Mouse (Mus musculus): ENCODE results near the gene Capn13.

The Capn13 gene

DNA sequence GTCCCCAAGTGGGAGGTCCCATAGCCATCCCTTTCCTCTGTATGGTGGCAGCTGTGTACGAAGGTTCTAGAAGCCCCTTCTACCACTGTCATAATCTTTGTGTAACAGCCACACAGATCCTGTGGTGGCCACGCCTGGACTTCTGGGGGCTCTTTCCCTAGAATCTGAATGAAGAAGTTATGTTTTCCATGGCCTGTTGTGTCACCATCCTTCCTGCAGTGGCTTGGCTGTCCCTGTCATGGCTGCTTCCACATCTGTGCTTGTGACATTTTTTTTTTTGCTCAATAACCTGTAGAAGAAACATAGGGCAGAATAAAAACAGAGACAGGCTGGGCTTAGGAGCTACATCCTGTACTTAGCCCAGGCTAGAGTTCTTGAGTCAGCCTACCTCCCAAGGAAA lies at the start of gene Capn13:
Gene Capn13 (minus strand): TSS at position 5 of the 400 bp plus-strand sequence.
- DNase-seq (ENCODE audit: inconsistent ontology term) = no peak

DNA sequence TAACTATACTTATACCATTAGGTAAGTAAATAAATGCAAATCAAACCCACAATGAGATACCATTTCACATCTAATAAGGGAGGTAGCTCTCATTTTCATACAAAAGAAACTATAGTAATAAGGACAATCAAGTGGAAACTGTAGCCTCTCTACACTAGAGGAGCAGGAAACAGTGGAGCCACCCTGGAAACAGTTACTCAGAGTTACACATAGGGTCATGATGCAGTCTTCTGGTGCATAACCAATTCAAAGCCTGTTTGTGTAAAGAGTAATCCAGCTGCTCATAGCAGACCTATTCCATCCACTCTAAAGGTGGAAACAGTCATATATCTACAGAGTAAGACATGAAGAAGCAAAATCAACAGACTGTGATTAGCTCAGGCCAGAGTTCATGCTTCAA lies 48.4 kb upstream of the Capn13 start:
- DNase-seq (ENCODE audit: inconsistent ontology term) = no peak

DNA sequence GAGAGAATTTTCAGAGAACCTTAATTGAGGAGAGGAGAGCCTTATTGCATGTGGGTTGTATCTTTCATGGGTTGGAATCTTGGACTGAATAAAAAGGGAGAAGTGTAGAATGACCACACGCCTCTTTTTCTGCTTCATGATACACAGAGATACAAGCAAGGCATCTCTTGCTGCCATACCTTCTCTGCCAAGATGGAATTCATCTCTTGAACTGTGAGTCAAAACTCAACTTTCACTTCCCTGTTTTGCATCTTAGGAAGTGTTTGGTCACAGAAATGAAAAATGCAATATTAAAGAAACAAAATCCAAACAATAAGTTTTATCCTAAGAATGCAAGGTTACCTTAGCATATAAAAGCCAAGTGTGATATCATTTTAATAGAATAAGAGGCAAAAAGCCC lies 40.1 kb upstream of the Capn13 start:
- no peak for DNase-seq (ENCODE audit: inconsistent ontology term)

DNA sequence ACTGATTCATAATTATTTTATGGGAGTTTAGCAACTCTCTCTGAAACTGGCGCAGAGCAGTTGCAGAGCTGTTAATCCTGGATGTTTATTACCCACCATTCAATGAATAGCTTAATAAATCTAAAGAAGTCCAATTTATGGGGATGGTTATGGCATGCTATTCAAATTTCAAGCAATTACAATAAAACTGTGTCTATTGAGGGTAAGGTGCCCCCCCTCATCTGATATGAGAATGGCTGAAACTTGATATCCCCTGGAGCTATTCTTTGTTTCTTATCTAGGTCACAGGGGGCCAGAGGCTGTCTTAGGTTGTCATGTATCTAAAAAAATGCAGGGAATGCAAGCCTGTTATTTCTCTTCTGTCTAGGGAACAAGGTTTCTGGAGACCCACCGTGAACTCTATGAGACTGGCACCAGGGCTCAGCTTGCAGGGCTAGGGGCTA lies 31.9 kb upstream of the Capn13 start:
- DNase-seq (ENCODE audit: inconsistent ontology term) = peak; percentile 14

DNA sequence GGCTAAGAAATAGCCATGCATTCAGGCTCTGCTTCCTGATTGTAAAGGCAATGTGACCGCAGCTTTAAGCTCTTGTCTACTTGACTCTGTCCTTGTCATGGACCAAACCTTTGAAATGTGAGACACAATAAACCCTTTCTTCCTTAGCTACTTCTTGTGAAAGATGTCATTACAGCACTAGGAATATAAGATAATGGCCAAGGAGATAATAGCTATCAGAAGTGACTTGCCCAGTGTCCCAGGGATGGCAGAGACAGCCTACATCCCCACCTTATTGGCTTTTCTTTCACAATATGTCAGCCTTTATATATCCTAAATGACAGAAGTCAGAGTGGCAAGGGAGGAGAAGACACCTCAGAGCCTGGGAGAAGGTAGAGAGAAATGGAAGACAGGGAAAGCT lies 31.4 kb upstream of the Capn13 start:
- no peak for DNase-seq (ENCODE audit: inconsistent ontology term)

DNA sequence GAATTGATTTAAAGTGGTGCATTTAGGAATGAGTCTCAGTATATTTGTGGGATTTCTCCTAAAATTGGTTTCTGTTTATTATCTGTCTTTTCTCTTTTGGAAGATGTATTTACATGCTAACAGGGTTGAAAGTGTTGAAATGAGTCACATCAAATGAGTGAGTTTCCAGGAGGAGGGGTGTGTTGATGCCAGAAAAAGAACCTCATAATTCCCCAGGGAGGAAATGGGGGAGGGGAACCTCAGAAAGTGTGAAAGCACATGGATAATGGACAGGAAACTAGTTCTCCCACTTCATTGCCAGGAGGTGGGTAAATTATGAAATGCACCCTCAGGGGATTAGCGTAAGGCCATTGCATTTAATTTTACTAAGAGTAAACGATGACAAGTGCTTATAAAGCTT lies 16.7 kb upstream of the Capn13 start:
- DNase-seq (ENCODE audit: inconsistent ontology term) = no peak

DNA sequence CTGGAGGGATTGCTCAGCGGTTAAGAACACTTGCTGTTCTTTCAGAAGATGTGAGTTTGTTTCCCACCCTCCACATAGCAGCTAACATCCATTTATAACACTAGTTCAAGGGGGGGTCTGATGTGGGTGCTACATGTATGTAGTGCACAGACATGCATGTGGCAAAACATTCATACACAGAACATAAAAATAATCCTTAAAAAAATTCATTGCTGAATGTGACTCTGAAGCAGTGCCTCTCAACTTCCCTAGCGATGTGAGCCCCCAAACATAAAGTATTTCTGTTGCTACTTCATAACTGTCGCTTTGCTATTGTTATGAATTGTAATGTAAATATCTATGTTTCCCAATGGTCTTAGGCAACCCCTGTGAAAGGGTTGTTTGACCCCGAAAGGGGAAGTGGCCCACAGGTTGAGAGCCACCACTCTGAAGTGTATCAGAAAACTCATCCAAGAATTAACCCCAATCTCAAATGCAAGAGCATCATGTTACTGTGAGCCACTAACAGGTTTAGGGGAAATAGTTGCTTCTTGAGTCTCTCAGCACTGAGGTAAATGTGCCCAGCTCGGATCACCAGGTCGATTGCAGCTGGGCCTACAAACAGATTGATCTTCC lies 15.6 kb upstream of the Capn13 start:
- no peak for DNase-seq (ENCODE audit: inconsistent ontology term)

DNA sequence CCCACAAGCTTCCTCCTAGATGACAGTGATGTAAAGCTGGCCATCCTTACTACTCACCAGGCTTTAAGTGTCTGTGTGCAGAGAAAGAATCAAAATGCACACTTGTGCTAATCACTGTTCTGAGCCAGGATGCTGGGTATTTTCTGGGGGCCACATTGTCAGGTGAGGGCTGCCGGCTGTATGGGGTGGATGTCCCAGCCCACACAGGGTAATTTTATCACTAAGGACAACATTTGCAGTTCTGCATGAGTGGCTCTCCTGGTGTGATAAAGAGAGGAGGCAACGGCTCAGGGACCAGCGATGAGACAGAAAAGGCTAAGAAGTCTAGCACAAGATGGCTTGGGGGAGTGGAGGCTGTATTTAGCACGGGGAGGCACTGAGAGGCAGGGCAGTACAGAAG lies 11.2 kb upstream of the Capn13 start:
- no peak for DNase-seq (ENCODE audit: inconsistent ontology term)

DNA sequence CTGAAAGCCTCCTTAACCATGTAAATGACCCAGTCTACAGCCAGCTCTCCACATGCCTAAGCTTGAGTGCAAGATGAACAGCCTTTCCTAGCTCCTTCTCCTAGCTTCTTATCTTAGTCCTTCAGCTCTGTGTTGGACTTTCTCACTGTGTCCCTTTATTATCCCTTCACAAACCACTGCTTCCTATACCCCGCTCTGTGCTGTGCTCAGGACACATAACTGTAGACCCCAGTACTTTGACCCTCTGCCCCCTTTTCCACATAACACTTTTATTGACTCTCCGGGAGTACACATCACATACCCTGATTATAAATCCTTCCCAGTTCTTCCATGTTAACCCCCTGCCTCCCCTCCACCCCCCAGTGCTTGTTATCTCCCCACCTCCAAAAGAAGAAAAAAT lies 606 bp upstream of the Capn13 start:
- DNase-seq (ENCODE audit: inconsistent ontology term) = no peak

DNA sequence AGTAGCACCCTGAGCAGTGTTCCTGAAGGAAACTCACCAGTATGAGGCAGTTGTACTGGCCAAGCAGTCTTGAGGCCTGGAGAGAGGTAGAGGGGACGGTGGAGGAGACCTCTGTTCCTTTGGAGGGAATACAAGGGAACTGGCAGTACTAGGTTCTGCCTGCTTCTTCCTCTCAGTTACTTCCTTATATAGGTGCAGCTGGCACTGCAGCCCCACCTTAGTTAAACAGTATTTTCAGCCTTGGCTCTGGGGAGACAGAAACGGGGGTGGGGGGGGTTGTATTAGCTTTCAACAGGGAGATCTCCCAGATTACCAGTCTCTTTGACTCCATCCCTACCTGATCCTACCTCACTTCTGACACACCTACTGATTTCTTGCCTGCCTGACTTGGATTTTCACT lies 1.5 kb downstream of the Capn13 start:
- no peak for DNase-seq (ENCODE audit: inconsistent ontology term)

DNA sequence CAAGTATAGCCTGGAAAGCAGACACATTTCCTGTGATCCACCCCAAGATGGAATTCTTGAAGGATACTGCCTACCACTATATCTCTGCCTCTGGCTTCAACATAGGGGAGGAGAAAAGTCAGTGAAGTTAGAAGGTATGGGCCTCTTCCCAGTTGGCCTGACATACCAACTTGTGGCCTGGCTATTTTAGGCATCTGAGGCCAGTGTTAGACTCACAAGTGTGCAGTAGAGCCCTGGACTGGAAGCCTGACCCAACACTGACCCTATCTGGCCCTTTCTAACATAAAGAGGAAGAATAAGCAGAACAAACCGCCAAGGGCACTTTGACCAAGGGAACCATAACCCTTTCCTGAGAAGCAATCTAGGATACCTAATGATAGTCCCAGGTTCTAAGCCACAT lies 7.3 kb downstream of the Capn13 start:
- no peak for DNase-seq (ENCODE audit: inconsistent ontology term)

DNA sequence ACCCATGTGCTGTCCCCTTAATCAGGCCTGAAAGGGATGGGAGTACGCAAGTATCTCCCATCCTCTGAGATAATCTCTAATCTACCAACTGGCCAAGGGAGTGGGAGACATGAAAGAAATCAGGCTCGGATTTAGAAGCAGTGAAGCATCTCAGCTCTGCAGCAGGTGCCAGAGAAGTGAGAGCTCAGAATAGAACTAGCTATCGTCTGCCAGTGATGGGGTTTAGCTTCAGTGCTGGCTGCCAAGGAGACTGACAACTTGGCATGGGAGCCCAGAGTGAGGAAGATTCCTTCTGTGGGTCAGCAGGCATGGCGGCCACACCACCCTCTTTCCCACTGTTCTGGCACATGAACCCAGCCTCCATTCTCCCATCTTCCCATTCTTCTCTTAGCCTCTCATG lies 8.9 kb downstream of the Capn13 start:
- peak; percentile 24 for DNase-seq (ENCODE audit: inconsistent ontology term)

DNA sequence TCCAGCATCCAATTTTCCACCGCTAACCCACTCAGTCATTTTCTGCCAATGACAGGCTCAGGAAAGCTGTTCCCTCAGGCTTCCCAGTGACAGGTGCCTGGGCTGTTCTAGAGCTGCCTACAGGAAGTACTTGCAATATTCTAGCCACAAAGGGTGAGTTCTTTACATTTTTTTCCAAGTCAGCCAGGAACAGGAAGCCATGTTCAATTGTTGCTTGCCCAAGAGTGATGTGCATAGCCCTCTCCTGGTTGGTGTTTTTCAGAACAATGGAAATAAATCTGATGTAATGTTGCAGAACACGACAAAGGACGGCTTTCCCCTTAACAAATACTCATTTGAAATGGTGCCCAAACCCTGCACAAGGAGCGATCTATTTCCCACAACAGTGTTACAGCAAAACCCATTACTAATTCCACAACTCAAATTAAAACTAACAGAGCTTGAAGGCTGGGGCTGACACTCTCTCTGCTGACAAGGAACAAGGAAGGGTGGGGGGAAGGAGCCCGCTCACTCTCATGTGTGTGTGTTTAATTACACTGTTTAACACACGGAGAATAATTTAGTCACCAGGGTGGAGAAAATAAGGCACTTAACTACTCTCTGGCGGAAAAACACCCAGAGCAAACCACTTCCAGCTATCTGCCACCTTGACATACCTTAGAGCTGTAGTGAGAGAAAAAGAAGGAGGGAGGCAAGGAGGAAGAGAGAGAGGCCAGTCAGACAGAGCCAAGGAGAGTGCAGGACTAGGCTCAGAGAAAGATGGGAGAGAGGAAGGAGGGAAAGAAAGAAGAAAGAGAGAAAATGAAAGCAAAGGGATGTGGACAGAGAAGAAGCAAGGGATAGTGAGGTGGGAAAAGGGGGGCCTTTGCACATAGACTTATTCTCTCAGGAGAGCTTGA lies 10.2 kb downstream of the Capn13 start:
- peak; percentile 44 for DNase-seq (ENCODE audit: inconsistent ontology term)

DNA sequence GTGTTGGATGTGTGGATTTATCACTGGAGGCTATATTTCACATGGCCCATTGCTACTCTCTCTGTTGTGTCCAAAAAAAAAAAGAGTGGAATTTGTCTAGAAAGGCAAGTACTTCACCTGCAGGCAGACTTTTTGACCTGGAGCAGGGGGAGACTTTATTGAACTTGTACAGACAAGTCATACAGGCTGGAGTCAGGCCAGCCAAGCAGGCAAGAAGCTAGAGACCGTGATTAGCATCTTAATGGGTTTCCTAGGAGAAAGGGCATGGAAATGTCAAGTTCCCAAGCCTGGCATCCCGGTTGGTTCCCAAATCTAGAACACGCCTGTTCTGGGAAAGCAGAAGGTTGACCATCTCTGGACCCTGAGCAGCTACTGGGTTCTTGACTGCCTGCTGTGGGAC lies 11.3 kb downstream of the Capn13 start:
- DNase-seq (ENCODE audit: inconsistent ontology term) = no peak

DNA sequence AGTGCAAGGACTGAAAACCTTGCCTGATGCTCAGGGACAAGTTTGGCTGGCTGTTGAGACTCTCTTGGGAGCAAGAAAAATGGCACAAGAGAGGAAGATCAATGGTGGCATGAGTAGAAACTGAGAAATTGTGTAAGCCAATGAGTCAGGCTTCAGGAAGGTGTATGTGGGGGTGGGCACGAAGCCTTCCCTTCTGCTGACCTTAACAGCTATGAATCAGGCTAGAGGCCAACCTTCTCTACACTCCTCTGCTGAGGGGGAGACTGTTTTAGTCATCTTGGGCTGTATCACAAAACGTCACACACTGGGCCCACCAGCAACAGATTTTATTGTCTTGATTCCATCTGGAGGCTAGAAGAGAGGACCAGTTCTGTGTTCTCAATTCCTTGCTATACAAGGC lies 14.1 kb downstream of the Capn13 start:
- peak; percentile 17 for DNase-seq (ENCODE audit: inconsistent ontology term)

DNA sequence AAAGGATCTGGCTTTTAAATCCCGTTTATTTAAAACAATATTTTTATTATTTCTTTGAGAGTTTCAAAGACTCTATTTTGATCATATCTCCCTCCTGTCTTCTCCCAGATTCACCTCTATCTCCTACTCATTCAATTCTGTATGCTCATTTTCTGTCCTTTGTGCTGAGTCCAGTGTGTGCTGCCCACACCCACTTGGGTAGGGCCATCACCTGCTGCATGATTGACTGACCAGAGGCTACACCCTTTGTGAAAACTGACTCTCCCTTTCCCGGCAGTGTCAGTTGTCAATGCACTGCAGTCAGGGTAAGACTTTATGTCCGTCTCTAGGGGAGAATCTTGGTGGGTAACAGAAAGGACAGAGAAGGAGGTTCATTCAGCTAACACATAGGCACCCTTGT lies 14.7 kb downstream of the Capn13 start:
- no peak for DNase-seq (ENCODE audit: inconsistent ontology term)

DNA sequence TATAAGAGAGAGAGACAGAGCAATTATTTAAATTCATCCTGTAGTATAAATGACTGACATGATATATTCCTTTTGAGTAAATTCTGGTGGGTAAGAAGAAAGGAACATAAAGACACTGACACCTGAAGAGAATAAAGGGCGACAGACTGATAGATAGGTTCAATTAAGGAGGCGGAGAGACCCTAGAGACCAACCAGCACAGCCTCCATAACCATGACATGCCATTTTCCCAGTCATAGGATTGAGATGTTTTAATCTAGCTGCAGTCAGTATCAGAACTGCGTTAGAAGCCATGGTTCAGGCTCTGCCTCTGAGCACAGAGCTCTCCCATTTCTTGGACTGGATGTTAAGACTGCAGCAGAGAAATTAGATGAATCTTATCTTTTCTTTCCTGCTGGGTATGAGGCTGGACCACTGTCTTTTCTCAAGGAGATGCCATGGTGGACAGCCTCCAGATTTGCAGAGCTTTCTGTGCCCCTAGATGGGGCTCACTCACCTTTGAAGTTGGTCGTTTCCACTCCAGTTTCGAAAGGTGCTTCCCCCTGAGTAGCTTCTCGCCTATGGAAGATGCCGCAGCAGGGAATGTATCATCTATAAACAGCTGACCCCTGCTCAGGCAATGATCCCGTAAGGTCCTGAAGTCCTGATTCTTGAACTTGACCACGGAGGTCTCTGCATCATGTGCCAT lies 18.2 kb downstream of the Capn13 start:
- DNase-seq (ENCODE audit: inconsistent ontology term) = no peak

DNA sequence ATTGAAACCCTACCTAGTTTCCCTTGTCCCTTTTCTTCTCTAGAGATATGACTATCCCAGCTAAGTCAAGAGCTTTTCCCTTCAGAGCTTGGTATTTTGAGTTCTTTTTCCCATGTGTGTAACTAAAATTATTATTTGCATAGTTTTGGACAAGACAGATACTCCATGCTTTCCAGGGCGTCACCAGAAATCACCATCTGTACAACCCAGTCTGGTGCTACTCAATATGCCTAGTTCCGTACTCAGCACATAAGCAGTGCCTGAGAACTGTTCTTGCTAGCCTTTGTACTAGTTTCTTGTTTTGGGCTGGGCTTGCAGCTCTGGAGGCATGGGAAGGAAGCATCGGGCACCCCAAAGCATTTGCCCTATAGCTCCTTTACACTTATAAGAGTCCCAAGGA lies 19.0 kb downstream of the Capn13 start:
- DNase-seq (ENCODE audit: inconsistent ontology term) = no peak

DNA sequence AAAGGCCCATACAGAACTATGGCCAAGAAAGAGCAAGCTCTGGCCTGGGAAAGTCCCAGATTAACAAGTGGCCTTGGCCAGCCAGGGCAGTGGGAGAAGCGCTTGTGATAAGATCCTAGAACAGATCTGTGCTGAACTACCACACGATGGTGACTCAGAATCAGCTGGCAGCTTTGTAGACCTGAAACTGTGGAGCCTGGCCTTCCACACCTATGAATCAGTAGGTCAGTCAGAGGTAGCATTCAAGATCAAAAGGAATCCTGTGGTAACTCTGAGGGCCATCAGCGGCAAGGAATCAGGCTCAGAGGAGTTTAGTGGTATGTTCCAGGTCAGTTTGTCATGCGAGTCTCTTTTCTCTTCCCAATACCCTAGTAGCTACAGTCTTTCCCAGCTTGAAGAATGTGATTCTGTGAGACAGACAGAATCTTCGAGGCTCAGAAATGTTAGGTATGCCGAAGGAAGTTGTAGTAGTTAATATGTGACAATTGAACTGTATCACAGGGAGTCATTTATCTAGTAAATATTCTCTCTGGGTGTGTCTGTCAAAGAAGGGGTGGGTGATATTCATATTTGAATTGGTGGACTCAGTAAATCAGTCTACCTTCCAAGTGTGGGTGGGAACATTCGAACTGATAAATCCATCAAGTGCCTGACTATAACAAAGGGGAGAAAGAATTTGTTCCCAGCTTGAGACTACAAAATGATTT lies 22.7 kb downstream of the Capn13 start:
- DNase-seq (ENCODE audit: inconsistent ontology term) = peak; percentile 62

DNA sequence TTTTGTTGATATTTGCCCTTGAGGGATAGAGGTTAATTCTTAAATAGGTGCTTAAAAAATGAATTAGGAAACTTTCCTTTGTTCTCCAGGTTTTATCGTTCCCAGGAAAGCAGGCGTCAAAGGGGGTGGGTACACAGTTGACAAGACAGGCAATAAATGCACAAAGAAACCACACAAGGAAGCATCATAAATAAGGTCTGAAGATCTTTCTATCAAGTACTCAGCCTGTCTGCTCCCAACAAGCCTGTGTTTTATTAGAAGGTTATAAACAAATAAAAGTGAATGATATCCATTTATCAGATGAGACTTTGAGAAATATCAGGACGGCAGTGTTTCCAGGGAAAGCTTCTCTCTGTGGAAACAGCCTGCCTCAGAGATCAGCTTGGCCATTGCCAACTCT lies 33.3 kb downstream of the Capn13 start:
- DNase-seq (ENCODE audit: inconsistent ontology term) = no peak

DNA sequence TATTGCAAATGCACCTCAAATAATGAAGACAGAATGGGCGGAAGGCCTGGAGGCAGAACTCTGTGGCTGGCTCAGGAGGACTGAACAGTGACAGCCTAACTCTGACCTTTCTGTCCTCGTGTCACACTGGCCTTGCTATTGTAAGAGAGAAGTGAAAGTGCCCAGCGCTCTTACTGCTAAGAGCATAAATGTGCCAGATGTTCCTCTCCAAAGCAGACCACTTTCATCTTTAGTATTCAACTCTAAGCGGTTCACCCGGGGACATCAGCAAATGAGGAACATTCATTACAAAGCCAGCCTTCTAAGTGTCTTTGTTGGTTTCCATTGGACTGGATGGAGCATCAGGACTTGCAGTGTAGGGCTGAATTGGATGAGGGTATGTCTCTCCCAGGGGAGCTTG lies 39.6 kb downstream of the Capn13 start:
- DNase-seq (ENCODE audit: inconsistent ontology term) = no peak
